Mouse (Mus musculus) CD4-positive helper T cell, adult 2 months (primary cell): ENCODE results near the gene Zbtb48.
"Not testable (repeated sequence)": the region's sequence is repeated elsewhere in the genome, so short reads cannot be mapped to it uniquely, and the experiment has no call there.

Experiments
- DNase-seq: peaks from one replicate; pipeline ENCODE4 v3.0.0-alpha.2; 2012; ENCODE audit warnings: low read depth, missing footprints, low spot score

Gene Zbtb48

DNA sequence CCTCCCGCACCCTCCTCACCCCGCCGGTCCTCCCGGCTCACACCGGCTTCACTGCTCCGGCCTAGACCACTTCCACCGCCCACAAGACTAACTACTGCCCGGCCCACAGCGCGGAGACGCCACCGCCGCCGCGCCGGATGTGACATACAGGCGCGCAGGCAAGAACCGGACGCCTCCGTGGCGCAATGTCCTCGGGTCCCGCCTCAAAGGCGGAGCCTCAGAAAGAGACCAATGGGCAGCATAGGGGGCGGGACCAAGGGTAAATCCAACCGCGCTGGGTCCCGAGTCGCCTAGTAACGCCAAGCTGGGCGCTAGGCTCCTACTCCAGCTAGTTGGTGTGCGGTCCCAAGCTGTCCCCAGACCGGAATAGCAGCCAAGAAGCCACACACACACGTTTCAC is at the start of gene Zbtb48:
Gene Zbtb48 (minus strand): TSS at position 148 of the 400 bp plus-strand sequence.
- DNase-seq, result peak; percentile 96

DNA sequence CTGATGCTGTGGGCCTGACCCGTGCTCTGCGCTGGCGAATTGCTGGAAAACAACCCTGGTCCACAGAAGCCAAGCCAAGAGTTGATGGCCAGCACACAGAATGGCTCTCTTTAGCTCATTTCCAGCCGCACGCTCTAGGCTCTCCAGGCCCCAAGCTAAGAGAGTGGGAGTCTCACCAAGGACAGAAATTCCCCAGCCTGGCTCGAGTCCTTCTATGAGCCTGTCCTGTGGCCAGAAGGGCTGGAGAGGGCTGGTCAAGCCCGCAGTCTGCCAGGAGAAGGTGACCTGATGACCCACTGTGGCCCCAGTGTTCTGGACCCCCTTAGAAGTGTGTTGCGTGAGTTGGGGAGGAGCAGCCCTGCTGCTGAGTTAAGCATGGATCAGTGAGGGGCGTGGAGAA is 49.7 kb upstream of the Zbtb48 start:
- no peak for DNase-seq

DNA sequence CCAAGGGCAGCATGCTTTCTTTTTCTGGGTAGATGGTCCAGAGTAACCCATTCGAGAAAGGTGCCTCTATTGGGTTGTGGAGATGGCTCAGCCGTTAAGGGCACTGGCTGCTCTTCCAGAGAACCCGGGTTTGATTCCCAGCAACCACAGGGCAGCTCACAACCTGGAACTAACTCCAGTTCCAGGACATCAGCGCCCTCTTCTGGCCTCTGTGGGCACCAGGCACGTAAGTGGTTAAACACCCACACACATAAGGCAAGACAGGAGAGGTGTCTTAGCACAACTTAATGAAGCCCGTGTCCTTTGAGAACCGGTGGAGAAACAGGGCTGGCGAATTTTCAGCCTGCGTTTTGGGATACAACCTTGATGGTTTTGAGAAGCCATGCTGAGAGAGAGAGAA is 47.1 kb upstream of the Zbtb48 start:
- DNase-seq, result no peak

DNA sequence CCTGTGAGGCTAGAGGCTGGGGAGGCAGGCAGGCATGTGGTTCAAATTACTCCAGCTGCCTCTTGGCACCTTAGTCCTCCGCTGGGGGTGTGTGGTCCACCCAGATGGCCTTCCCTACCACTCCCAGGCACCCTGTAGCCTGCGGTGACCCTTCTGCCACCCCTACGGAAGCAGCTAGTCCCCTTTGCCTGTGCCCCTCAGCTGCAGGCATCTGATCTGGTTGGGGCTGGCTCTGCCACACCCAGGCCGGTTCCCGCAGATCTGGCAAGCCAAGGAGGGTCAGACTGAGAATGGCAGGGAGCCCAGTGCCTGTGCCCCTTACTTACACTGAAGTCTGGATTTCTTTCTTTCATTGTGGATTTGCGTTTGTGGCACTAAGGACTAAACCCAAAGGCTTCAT is 46.2 kb upstream of the Zbtb48 start:
- no peak for DNase-seq

DNA sequence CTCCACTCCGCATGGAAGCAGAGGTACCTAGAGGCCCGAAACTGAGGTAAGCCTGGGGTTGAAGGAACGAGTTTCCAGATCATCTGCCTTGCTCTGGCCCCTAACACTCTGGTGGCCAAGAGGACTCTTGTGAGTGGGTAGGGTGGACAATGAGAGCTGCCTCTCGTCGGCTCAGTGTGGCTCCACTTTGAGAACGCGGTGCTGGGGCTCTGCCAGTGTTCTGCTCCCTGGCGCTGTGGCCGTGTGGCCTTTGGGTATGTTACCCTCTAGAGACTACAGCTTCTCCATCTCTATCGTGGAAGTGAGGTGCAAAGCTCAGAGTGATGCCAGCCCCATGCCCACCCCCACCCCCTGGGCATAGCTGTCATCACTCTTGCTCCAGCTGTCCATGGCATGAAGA is 45.2 kb upstream of the Zbtb48 start:
- DNase-seq, result no peak

DNA sequence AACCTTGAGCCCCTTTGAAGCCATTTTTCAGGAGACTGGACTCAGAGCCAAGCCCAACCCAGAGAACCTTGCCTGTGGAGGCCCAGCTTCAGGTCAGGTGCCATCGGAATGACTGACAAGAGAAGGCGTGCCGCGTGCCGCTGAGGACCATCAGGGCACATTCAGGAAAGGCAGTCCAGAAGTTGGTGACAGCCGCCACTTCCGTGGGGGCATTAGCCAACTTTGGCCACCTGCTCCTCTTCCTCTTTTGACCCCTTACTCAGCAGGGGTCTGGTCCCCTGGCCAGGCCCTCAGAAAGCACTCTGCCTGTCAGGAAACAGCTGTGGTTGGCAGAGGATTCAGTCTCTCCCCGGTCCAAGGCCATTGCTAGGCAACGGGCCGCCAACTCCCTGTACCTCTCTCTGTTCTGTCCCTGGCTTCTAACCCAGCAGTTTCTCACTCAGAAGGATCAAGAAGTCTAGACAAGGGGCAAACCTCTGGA is 44.7 kb upstream of the Zbtb48 start, which contains the start of gene Plekhg5:
Gene Plekhg5 (plus strand): TSS at position 378 of the 481 bp plus-strand sequence.
- no peak for DNase-seq

DNA sequence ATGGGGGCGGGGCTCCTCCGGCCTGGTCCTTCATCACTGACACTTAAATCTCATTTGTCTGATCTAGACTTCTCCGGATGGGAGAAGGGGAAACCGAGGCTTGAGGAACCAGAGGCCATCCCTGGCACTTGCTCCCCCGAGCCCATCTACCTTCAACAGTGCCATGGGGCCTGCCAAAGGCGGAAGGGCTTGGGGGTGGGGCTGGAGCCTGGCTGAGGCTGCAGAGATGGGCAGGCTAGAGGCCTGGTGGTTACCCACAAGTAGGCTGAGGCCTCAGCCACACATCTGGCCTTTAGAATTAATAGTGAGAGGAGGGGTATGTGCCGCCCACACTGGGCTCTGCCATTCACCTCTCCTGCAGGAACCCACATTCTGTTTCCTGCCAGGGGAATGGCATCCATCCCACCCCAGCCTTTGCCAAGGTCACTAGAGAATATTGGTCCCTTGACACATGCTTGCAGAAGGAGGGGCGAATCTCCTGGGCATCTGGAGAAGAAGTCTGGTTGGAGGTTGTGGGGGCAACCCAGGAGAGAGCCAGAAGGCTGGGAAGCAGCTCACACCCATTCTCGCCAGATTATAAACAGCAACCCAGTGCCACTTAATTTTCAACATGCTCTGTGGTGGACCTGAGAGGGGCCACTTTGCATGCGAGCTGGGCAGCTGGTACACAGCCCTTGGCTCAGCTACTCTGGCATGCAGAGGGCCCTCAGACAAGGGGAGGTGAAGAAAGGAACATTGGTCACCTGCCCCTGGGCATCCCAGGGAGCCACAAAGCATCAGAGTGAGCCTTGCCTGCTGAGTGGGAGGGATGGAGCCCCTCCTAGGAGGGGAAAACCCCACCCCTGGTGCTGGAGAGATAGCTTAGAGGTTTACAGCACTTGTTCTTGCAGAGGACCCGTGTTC is 43.3 kb upstream of the Zbtb48 start:
- DNase-seq, result no peak

DNA sequence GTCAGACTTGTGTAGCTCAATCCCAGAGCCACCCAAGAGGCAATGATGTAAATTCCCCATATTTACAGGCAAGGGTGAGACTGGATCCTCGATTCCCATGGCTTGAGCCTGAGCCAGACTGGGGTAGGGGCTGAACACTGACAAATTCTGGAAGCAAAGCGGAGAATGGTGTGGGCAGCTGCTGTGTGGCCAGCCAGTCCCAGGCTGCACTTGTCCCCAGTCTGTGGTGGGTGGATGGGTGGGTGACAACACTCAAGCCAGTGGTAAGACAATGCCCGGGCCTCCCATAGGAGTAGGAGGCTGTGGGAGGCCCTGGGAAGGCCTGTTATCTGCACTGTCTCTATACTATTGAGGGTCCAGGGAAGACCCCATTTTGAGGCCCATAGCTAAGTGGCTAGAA is 41.8 kb upstream of the Zbtb48 start:
- DNase-seq, result no peak

DNA sequence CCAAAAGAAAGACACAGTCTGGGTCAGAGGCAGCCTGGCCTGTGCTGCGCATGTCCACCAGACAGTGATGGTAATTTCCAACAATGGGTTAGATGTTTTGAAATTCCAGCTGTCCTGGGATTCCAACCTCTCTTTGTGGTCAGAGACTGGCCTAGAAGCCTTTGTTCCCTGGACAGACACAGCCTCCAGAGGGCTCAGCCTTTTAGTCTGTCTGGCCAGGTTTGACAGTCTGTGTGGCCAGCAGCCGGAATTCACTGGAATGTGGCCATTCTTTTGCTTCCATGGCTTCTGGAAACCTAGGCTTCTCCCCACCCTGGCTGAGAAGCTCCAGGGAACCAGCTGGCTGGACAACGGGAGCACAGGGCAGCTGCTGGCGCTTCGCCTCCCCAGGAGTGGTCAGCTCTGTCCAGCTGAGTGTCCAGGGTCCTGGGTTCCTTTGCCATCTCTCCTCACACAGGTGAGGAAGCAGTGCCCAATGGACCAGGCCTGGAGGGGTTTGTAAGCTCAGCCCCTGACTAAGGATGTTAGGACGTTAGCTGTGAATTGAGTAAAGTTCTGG is 40.8 kb upstream of the Zbtb48 start:
- no peak for DNase-seq

DNA sequence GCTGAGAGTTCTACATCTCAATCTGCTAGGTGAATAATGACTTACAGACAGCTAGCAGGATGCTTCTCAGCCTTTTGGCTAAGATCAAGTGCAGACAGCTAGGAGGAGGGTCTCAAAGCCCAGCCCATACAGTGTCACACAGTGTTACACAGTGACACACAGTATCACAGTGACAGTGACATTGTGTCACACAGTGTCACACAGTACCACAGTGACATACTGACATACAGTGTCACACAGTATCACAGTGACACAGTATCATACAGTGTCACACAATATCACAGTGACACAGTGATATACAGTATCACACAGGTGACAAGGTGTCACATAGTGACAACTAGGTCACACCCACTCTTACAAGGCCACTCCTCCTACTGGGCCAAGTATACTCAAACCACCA is 39.8 kb upstream of the Zbtb48 start:
- DNase-seq, result no peak

DNA sequence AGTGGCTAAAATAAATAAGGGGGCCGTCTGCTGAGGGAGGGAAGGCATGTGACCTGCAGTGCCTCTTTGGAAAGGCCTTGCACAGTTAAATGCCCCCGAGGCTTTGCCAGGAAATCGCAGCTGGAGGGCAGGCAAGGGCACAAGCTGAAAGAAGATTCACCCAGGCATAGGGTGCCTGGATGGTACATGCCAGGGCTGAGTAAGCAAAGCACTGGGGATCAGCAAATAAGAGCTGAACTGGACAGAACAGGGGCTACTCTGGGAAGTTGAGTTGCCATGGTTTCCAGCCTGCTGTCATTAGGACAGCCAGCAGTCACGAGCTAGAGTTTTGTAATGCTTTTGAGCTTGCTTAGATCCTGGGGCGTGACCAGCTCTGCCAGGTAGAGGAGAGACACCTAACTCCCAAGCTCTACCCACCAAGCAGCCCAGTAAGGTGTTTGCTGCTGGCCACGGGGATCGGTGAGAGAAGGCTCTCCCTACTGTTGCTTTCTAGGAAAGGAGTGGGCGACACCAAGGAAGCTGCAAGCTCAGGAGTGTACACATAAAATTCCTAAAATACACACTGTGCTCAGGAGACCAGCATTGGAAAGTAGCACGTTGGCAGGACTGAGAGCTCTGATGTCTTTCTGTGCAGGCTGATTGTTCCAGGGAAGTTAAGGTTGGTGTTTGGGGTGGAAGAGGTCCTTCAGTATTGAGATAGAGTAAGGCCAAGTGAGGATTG is 35.1 kb upstream of the Zbtb48 start:
- DNase-seq, result no peak

DNA sequence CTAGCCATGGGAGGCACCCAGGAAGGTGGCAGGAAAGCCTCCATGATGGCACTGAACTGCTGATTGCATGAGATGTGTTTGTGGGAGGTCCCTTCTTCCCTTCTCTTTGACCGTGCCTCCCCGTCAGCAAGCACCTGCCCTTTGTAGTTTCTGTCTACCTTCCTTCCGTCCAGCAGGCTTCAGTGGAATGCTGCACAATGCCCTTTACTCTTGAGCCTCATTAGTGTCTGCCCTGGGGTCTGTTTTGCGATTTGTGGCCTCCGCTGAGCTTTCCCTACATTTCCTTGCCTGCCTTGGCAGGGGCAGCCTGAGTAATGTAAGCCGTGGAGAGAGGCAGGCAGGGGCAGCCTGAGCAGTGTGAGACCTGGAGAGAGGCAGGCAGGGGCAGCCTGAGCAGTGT is 17.1 kb upstream of the Zbtb48 start:
- no peak for DNase-seq

DNA sequence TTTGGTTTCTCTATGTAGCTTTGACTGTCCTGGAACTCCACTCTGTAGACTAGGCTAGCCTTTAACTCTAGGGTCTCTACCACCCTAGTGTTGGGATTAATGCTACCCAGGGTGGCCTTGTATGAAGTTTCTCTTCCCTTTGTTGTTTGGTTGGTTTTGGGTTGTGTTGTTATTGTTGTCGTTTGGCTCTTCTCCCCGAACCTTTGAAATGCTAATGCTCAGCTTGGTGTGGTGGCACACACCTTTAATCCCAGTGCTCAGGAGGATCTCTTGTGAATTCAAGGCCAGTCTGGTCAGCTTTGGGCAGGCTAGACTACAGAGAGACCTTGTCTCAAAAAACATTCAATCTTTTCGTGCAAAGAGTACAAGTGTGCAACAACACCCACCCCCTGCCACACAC is 15.7 kb upstream of the Zbtb48 start:
- no peak for DNase-seq

DNA sequence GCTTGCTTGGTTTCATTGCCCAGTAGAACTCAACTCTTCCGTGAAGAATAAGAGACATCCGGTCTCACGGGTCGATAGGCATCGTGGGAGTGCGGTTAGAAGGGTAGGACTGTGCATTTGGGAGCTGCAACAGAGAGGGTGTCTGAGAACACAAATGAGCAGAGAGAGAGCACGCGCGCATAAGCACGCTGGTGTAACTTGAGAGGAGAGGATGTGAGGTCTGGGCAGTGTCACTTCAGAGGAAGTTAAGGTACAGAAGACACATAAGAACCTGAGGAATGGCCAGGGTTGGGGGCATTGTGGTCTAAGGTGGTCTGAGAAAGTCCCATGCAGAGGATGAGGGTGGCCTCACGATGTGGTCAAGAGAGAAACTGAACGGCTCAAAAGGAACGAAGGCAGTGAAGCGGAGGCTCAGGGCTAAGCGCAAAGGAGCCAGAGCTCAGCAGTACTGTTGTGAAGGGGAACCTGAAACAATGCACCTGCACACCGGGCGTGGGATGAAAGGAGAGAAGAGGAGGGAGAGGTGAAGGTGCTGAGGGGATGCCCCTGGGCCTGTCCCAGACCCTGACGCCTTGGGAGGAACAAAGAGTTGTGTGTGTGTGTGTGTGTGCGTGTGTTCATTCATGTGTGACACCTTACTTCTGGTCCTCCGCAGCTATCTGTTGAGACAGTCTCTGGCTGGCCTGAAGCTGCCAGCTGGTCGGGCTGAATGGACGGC is 14.6 kb upstream of the Zbtb48 start:
- no peak for DNase-seq

DNA sequence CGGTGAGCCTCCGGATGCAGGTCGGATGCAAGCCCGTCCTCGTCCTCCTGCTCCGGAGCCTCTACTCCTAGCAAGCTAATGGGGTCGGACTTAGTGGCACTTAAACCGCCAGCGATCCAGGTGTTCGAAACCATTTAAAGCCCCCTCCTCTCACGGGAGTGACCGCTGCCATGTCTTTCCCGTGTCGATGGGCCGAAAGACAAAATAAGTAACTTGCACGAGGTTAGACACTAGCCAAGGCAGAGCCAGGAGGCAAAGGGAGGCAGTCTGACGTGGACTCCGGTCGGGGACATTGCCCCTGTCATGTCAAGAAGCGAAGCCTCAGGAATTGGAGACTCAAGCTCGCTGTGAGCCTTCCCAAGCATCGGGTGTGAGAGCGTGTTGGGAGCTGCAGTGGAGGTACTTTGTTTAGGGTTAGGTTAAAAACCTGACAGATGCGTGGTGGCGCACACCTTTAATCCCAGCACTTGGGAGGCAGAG is 12.4 kb upstream of the Zbtb48 start:
- DNase-seq, result no peak

DNA sequence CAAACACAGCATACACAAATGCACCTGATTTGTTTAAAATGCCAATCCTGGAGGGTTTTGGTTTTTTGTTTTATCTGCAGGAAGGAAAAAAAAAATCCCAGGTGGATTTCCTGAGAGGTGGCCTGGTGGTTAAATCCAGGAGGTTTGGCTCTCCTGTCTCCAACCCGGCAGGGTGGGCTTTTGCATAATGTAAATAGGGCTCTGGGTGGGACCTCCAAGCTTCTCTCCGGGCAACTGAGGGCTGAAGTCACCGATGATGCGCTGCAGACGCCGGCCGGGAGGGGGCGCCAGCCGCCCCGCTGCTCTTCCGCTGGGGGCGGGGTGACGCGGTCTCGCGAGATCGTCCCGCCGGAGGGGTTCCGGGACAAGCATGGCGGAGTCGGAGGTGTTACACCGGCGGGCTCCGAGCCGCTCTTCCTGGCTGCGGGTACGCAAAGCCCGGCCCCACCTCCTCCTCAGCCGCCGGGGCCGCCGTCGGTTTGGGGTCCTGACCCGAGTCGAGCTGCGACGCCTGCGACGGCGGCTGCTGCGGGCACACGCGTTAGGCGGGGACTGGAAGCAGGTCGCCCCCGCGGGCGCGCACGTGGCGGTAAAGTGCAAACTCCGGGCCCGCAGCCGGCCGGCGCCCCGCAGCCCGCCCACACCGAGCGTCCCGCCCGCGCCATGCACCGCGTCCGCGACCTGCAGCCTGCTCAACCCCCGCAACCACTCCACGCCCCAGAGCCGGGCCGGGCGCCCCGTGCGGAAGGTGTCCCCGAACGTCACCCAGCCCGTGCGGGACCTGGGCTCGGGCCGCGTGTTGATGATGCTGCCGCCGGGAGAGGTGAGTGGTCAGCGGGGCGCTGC is 11.7 kb upstream of the Zbtb48 start, which contains the start of gene Nol9:
Gene Nol9 (plus strand): TSS at position 337 of the 846 bp plus-strand sequence.
- DNase-seq, result peak; percentile 93

DNA sequence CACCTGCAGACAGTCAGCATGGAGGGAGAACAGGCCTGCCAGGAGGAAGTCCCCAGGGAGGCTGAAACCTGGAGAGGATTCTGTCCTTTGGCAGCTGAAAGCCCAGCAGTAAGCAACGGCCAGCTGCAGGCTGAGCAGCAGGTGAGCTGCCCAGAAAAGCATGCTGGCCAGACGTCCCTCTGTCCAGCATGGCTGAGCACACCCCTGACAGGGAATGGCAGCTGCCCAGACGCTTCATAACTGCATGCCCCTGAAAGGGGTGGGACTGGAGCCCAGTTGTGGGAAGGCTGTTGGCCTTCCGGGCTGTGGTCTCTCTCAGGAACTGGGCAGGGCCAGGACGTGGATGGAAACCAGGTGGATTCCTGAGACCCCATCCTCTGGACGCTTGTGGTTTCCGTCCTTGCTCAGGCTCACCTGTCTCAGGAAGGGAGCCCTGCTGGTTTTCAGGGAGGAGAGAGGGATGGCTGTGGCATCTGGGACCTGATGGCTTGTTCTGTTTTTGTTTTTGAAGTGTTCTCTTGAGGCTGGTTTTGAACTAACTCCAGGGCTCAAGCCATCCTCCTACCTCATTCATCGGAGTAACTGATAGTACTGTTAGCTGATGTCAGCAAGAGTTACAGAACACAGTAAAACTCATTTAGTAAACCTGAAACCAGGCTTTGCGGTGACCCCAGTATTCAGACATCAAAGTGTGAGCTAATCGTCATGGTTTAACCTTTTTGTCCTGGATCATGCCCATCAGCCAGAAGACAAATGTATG is 10.9 kb upstream of the Zbtb48 start, which contains the start of gene Tas1r1:
Gene Tas1r1 (minus strand): TSS at position 344 of the 760 bp plus-strand sequence.
- peak; percentile 58 for DNase-seq

DNA sequence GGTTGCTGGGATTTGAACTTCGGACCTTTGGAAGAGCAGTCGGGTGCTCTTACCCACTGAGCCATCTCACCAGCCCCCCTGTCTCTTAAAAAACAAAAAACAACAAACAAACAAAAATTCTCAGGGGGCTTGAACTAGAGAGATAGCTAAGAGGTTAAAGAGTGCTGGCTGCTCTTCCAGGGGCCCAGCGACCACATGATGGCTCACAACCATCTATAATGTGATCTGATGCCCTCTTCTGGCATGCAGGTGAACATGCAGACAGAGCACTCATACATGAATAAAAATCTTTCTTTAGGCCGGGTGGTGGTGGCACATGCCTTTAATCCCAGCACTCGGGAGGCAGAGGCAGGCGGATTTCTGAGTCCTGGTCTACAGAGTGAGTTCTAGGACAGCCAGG is 9.0 kb upstream of the Zbtb48 start:
- DNase-seq, result not testable (repeated sequence)

DNA sequence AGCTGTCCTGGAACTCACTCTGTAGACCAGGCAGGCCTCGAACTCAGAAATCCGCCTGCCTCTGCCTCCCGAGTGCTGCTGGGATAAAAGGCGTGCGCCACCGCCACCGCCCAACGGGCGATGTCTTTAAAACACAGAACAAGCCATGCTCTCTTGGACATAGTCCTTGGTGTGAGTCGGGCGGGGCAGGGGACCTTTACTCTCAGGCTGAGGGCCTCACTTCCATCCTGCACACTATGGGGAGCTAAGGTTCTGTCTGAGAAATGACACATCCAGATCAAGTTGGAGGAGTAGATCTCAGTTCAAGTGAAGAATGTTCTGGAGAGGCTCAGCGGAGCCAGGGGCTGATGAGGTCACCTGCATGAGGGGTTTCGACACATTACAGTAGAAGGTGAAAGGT is 5.5 kb upstream of the Zbtb48 start:
- DNase-seq, result no peak

DNA sequence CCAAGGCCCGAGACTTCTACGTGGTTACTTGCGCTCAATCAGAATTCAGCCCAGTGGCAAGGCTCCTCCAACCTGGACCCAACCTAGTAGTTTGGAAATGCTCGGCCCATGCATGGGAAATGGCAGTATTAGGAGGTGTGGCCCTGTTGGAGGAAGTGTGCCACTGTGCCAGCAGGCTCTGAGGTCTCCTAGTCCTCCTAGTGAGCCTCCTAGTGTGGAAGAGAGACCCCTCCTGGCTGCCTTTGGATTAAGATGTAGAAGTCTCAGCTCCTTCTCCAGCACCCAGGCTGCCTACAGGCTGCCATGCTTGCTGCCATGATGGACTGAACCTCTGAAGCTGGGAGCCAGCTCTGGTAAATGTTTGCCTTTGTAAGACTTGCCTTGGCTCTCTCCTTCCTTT is 2.5 kb upstream of the Zbtb48 start:
- no peak for DNase-seq
